Mouse (Mus musculus) gastrocnemius, postnatal 25 days (tissue): ENCODE measurements around the gene Uprt. TPM values are rescaled to one million over a fixed set of nuclear protein-coding genes. Genes with fewer than 3 reads are reported as not detected.

Experiments
- DNase-seq: peaks from one replicate; pipeline ENCODE4 v3.0.0; 2022
- long read RNA-seq, 2 experiments: library from polyadenylated mRNA; stranded (forward); transcript quantifications; one replicate each; pipeline ENCODE4 v2.0.0; 2021
- total RNA-seq, 2 experiments: library from RNA; stranded (reverse); gene quantifications; 1 replicate in 1 of 2; 2 replicates in 1 of 2; pipeline ENCODE4 v1.2.3; 2021

Gene Uprt
- 10 to 100 TPM in 1 of 2 experiments, 1 to 10 TPM in 1; 9.5 to 11.1 TPM for total RNA-seq
- long read RNA-seq, experiment 1, partial matches to known transcripts = 0 of 1 reads
- long read RNA-seq, experiment 1, other reads (novel, unspliced or antisense) = 1 of 1 reads
- long read RNA-seq, experiment 2, partial matches to known transcripts = 0 of 3 reads
- long read RNA-seq, experiment 2, other reads (novel, unspliced or antisense) = 0 of 3 reads

- peak; percentile 78 for DNase-seq
Observed at GRCm38 (mm10) chrX:104482572-104483443, at the start of gene Uprt. Gene Uprt, plus strand, starts transcription at chrX:104482818.

- DNase-seq = no peak
Observed at GRCm38 (mm10) chrX:104433456-104433855, 49.2 kb upstream of the Uprt start.

GRCm38 (mm10) chrX:104452433-104452832 is 30.2 kb upstream of the Uprt start:
- DNase-seq = no peak

GRCm38 (mm10) chrX:104461755-104462154 is 20.9 kb upstream of the Uprt start:
- peak; percentile 30 for DNase-seq

- DNase-seq = no peak
Observed at GRCm38 (mm10) chrX:104464376-104464775, 18.2 kb upstream of the Uprt start.

- no peak for DNase-seq
Observed at GRCm38 (mm10) chrX:104478041-104478440, 4.6 kb upstream of the Uprt start.

- DNase-seq = no peak
Observed at GRCm38 (mm10) chrX:104483444-104483808, 808 bp downstream of the Uprt start.

GRCm38 (mm10) chrX:104485596-104485995 is 3.0 kb downstream of the Uprt start:
- DNase-seq = no peak

GRCm38 (mm10) chrX:104488036-104488435 is 5.4 kb downstream of the Uprt start:
- DNase-seq = no peak

- no peak for DNase-seq
Observed at GRCm38 (mm10) chrX:104488870-104489467, 6.4 kb downstream of the Uprt start.

- DNase-seq = no peak
Observed at GRCm38 (mm10) chrX:104489626-104490355, 7.2 kb downstream of the Uprt start.

- DNase-seq = no peak
Observed at GRCm38 (mm10) chrX:104501765-104502164, 19.1 kb downstream of the Uprt start.

- DNase-seq = no peak
Observed at GRCm38 (mm10) chrX:104542635-104543034, 60.0 kb downstream of the Uprt start.

GRCm38 (mm10) chrX:104543919-104544595 is 61.4 kb downstream of the Uprt start:
- no peak for DNase-seq

- DNase-seq = no peak
Observed at GRCm38 (mm10) chrX:104545283-104545682, 62.7 kb downstream of the Uprt start.

Other genes with a start within 250 kb of the Uprt start
- gene Abcb7, start 69.0 kb upstream of the Uprt start, total RNA-seq = 10 to 100 TPM; 38.1 to 46.2 TPM
- gene Zdhhc15, start 188.2 kb downstream of the Uprt start, total RNA-seq = under 1 TPM; 0.21 to 0.26 TPM